Mouse (Mus musculus) CH12.LX (cell line): ENCODE results near the gene Exoc3l4.

Experiments used
- GABPA ChIP-seq: IDR thresholded peaks from 2 replicates; pipeline ENCODE4 v1.6.1; 2012; ENCODE audit warnings: low read depth, low read length, improper control_type of control experiment, inconsistent platforms; ENCODE audit not compliant: insufficient replicate concordance
- POLR2A ChIP-seq: IDR thresholded peaks from 2 replicates; pipeline ENCODE4 v1.6.1; 2011; ENCODE audit warnings: low read depth, mild to moderate bottlenecking, improper control_type of control experiment, low read length

DNA sequence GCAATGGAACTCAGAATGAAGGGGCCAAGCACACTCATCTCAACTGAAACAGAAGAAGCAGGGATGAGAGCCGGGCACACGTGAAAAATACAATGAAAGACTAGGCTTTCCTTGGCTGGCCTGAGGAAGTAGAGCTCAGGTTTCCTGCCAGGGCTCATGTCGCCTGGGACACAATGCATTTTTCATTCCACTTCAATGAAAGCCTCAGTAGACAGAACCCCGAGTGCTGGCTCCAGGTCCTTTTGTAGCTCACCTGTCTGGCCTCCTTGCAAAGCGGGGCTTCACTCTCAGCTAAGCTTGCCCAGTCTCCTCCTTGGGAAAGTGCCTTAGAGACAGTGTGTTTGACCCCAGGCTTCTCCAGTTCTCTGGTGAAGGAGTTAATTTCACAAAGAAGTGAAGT lies 62.1 kb downstream of the Exoc3l4 start:
- no peak for TF ChIP-seq POLR2A
- TF ChIP-seq GABPA = no peak
